Mouse (Mus musculus) forebrain, embryonic 10.5 days (tissue): Measurements from ENCODE around the gene Tmem11. TPM values are rescaled to one million over a fixed set of nuclear protein-coding genes. Genes with fewer than 3 reads are reported as not detected.

Experiments
- DNase-seq: peaks from one replicate; pipeline ENCODE4 v3.0.0-alpha.2; 2017; ENCODE audit warnings: low spot score; ENCODE audit errors: extremely low spot score
- H3K27ac ChIP-seq: fragments of 300-500 bp; sonication (generic); 2 replicates; pipeline ENCODE4 v1.5.1; 2016; ENCODE audit warnings: mild to moderate bottlenecking
- H3K27me3 ChIP-seq: fragments of 300-500 bp; sonication (generic); 2 replicates; pipeline ENCODE4 v1.6.1; 2016; ENCODE audit warnings: mild to moderate bottlenecking; ENCODE audit not compliant: poor library complexity, severe bottlenecking
- H3K36me3 ChIP-seq: fragments of 300-500 bp; sonication (generic); replicated peaks from 2 replicates; pipeline ENCODE4 v1.6.1; 2016; ENCODE audit warnings: mild to moderate bottlenecking, moderate library complexity
- H3K4me1 ChIP-seq: fragments of 300-500 bp; sonication (generic); 2 replicates; pipeline ENCODE4 v1.6.1; 2016
- H3K4me3 ChIP-seq: fragments of 300-500 bp; sonication (generic); 2 replicates; pipeline ENCODE4 v1.5.1; 2016; ENCODE audit warnings: mild to moderate bottlenecking, moderate library complexity
- H3K9me3 ChIP-seq: fragments of 300-500 bp; sonication (generic); 2 replicates; pipeline ENCODE4 v1.6.1; 2016; ENCODE audit warnings: mild to moderate bottlenecking, moderate library complexity
- whole genome bisulfite sequencing: fragments of 180-500 bp; shearing (Covaris S2); methylation state at CpG from one replicate; pipeline ENCODE4 v1.1.7; 2016; 5-methylcytosine and 5-hydroxymethylcytosine counted together
- polyA plus RNA-seq: library from polyadenylated mRNA; unstranded; fragments of >200 nt; fragmentation: Nextera tagmentation; extraction: Ambion mirVana; gene quantifications from 2 replicates; pipeline ENCODE4 v1.2.1, GENCODE M21; 2016

The Tmem11 gene
- polyA plus RNA-seq, 1 experiment from 2014 or later, result 76.2 TPM

DNA sequence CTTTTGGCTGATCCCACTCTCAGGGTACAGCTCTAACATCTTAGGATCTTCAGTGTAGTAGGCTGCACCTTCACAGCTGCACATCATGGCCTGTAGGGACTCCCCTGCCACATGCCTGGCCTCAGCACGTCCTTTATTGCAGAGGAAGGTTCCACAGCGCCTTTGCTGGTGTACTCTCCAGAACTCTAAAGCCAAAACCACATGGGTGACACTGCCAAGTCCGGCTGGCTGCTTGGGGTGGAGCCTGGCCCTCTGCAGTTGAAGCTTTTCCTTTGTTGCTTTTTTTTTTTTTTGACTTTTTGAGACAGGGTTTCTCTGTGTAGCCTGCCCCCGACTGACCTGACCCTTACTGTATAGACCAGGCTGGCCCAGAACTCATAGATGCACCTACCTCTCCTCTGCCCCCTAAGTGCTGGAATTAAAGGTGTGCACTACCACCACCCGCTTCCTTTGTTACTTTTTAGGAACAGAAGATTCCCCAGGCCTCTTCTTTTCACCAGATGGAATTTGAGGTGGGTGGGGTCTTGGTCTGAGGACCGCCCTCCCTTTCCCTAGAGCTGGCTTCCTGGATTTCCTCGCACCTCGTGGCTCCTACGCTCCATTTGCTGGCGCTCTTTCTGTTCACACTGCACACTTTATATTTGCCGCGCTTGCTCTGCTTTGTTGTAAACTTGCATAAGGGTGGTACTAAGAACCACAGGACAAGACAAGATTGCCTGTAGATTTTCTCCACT is 37.4 kb downstream of the Tmem11 start:
- Histone ChIP-seq H3K4me3 (no peak overlapping the region), H3K4me1 (0 out of 2 replicates have a peak, but pooled peaks cover 8% of the 10 kb centered on the region), H3K9me3 (no peaks in the 10 kb centered on the region), H3K27ac (no peak overlapping the region), H3K36me3 (peaks cover 33% of the 10 kb centered on the region), H3K27me3 (no peaks in the 10 kb centered on the region)
- WGBS, result 84% methylated on average over 12 of the region's 12 CpGs
- no peak for DNase-seq

DNA sequence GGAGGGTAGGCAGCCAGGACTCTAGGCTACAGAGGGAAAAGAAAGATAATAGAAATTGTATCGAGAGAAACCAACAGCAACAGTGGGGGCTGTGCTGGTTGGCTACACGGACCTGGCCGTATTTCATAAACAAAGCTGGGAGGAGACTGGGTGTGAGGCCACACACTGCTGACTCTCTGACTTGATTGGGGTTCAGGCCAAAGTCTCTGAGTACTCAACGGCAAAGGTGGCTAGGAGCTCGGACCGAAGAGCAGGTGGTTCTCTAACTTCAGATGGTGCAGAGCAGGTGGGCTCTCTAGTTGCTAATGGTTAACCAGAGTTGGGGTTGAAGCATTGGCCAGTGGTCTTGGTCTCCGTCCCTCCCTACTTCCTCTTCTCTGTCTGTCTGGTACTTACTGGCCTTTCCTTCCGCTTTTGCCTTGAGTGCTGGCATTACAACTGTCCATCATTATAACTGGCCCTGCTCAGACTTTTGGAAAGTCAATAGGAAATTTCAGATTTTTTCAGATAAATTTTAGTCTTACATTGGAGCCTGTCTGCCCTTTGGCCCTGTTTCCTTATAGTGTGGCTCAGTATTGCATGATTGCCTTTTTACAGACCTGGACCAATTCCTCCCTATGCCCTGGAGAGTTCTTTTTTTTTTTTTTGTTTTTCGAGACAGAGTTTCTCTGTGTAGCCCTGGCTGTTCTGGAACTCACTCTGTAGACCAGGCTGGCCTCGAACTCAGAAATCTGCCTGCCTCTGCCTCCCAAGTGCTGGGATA is 41.2 kb downstream of the Tmem11 start:
- H3K27ac ChIP-seq, result no peak overlapping the region
- H3K4me3 ChIP-seq, result no peak overlapping the region
- H3K27me3 ChIP-seq, result no peaks in the 10 kb centered on the region
- WGBS, result 95% methylated on average over 10 of the region's 10 CpGs
- no peaks in the 10 kb centered on the region for H3K9me3 ChIP-seq
- peaks cover 11% of the 10 kb centered on the region for H3K36me3 ChIP-seq
- H3K4me1 ChIP-seq, result 0 out of 2 replicates have a peak, but pooled peaks cover 7% of the 10 kb centered on the region
- no peak for DNase-seq

DNA sequence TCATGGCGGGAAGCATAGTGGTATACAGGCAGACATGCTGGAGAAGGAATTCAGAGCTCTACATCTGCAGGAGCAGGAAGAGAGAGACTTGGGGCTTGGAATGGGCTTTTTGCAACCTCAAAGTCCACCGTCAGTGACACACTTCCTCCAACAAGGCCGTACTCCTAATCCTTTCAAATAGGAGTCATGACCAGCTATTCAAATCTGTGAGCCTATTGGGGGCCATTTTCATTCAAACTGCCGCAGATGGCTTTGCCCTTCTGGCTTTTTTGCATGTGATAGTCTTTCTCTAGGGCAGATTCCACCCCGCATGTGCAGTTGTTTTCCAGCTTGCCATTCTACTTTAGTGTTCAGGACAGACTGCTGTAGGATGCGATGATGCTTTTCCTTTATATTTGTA is 42.2 kb downstream of the Tmem11 start:
- WGBS, result 93% methylated on average over 6 of the region's 6 CpGs
- no peak for DNase-seq

DNA sequence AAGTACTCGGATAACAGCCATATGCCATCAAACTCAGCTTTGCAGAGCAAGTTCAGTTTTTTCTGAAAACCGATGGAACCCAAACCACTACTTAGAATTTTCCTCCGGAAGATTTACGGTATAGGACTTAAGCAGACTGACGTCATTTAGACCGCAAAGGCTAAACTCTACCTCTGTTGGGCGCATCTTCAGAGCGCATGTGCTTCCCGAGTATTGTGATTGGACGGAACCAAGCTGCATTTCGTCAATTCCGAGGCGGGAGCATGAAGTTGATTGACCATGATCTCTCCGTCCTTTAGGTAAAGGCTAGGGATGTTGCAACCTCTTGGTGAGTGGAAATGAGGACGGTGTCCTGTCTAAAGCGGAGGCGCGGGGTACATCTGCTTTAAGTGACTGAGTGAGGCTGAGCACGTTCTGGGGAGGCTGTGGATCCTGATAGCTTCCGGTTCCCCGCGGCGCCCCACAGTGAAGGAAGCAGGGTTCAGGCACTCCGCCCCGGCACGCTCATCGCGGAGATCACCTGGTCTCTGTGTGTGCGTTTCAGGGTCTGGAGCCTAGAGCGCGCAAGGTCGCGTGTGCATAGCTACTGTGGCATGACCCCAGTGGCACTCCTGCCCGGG is 48.5 kb downstream of the Tmem11 start, which contains the start of gene Dhrs7b:
TSS of gene Dhrs7b (plus strand) at position 199 of the 620 bp plus-strand sequence.
- Histone ChIP-seq H3K4me1 (peaks cover 8% of the 10 kb centered on the region), H3K27ac (peak within 1 kb of the TSS; percentile 90), H3K27me3 (no peaks in the 10 kb centered on the region), H3K9me3 (no peaks in the 10 kb centered on the region), H3K36me3 (no peaks in the 10 kb centered on the region; the same call in 1 of the 2 replicates), H3K4me3 (peak within 1 kb of the TSS; percentile 72)
- peak; percentile 81 for DNase-seq
- WGBS, result under 1% methylated on average over 34 of the region's 34 CpGs

More for the DNA sequence above, 42.2 kb downstream of the Tmem11 start:
- Histone ChIP-seq H3K27ac (no peak overlapping the region), H3K9me3 (no peaks in the 10 kb centered on the region), H3K27me3 (no peaks in the 10 kb centered on the region), H3K4me3 (no peak overlapping the region), H3K4me1 (0 out of 2 replicates have a peak, but pooled peaks cover 3% of the 10 kb centered on the region), H3K36me3 (peaks cover 11% of the 10 kb centered on the region)

DNA sequence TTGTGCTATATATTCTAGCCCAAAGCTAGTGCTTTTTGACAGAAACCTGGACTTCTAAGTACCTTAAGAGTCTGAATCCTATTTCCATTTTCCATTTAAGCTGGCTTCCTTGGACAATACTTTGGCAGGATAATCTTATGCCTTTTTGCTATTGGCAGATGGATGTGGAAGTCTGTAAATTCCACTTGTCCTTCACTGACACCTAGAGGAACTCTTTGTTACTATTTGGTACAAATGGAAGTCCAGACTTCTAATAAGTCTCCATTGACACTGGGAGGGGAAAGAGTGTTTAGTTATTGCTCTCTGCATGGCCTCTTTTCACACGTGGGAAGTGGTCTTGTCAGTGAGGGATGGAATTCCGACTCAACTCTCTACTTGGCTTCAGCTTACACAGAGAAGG is 50.2 kb downstream of the Tmem11 start:
- H3K27me3 ChIP-seq, result no peaks in the 10 kb centered on the region
- no peak overlapping the region for H3K27ac ChIP-seq
- no peaks in the 10 kb centered on the region for H3K36me3 ChIP-seq
- DNase-seq, result no peak
- WGBS, result 43% methylated on average over 2 of the region's 2 CpGs
- no peak overlapping the region for H3K4me3 ChIP-seq
- H3K4me1 ChIP-seq, result peaks cover 8% of the 10 kb centered on the region
- no peaks in the 10 kb centered on the region for H3K9me3 ChIP-seq

DNA sequence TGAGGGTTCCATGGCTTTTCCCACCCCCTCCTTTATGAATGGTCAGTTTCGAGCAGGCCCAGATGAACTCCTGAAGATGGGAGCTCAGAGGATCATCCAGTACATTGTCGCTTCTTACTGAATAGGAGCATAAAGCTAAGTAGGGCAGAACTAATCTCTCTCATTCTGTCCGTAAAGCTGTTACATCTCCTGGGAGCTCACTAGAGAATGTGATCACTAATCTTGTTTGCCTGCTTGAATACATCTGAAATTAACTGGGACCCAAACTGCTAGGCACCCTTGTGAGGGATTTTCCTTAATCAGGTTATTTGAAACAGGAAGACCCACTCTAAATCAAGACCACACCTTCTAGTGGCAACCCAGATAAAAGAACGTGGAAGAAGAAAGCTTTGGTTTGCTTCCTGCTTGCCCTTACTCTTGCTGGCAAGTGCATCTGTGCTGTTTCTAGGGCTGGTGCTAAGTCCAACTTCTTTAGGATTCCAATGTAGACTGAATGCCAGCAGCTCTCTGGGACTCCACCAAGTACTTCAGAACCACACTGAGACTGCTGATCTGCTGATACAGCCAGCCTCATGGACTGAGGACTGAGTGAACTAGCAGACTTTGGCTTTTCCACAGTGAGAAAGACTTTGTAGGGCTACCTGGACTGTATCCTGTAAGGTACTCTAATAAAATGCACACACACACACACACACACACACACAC is 51.7 kb downstream of the Tmem11 start:
- Histone ChIP-seq H3K4me1 (peaks cover 8% of the 10 kb centered on the region), H3K36me3 (no peaks in the 10 kb centered on the region), H3K9me3 (no peaks in the 10 kb centered on the region), H3K27me3 (no peaks in the 10 kb centered on the region), H3K4me3 (no peak overlapping the region), H3K27ac (no peak overlapping the region)
- WGBS, result 31% methylated on average over 4 of the region's 4 CpGs
- no peak for DNase-seq

DNA sequence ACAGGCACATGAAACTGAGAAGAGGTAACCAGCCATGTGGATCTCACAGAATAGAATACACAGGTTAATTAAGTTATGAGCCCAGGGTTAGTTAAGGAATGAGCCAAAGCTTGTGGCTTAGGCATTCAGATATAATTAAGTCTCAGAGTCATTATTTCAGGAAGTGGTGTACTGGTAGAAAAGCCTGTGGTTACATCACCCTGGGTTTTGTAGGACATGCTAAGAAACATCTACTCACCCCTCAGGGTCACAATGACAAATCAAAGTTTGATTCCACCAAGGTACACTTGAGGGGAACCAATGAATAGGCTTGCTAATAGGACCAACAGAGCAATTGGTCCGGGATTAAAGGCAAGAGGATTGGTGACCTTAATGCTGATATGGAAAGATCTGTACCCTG is 52.4 kb downstream of the Tmem11 start:
- no peak overlapping the region for H3K27ac ChIP-seq
- no peak for DNase-seq

DNA sequence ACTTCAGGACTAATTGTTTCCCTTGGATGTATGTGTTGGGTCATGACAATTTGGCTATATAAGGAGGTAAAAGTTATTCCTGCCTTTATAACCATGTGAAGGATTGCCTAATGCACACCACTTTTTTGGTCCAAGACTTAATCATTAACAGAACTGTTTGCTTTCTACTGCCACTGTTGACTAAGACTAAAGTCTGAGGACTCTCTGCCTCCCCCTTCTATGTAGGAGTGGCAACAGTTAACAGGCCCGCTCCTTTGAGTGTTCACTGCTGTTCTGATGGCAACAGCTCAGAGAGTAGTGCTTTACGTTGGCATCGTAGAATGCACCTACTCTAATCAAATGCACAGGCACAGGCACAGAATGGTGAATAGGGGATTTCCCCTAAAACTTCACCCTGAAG is 53.9 kb downstream of the Tmem11 start:
- H3K27me3 ChIP-seq, result no peaks in the 10 kb centered on the region
- H3K9me3 ChIP-seq, result no peaks in the 10 kb centered on the region
- H3K4me1 ChIP-seq, result no peaks in the 10 kb centered on the region
- 88% methylated on average over 3 of the region's 3 CpGs for WGBS
- no peak overlapping the region for H3K4me3 ChIP-seq
- no peaks in the 10 kb centered on the region for H3K36me3 ChIP-seq
- H3K27ac ChIP-seq, result no peak overlapping the region
- DNase-seq, result no peak

More for the DNA sequence above, 52.4 kb downstream of the Tmem11 start:
- Histone ChIP-seq H3K27me3 (no peaks in the 10 kb centered on the region), H3K4me1 (peaks cover 8% of the 10 kb centered on the region), H3K9me3 (no peaks in the 10 kb centered on the region), H3K36me3 (no peaks in the 10 kb centered on the region), H3K4me3 (no peak overlapping the region)
- WGBS, result 38% methylated on average over 1 of the region's 1 CpGs

DNA sequence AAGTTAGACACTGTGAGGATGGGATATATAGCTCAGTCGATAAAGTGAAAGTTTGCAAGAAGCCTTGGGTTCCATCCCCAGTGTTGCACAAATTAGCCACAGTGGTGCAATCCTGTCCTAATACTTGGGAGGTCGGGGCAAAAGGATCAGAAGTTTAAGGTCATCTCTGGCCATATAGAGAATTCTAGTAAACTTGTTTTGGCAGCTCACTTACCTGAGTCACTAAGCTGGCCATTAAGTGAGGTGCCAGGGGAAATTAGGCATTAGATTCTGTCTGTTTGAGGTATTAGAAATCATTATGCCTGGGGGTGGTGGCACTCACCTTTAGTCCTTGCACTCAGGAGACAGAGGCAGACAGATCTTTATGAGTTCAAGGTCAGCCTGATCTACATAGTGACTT is 55.3 kb downstream of the Tmem11 start:
- Histone ChIP-seq H3K27ac (no peak overlapping the region), H3K9me3 (no peaks in the 10 kb centered on the region), H3K4me3 (no peak overlapping the region), H3K36me3 (no peaks in the 10 kb centered on the region), H3K4me1 (no peaks in the 10 kb centered on the region), H3K27me3 (no peaks in the 10 kb centered on the region)
- no peak for DNase-seq
- WGBS, result 79% methylated on average over 2 of the region's 2 CpGs

DNA sequence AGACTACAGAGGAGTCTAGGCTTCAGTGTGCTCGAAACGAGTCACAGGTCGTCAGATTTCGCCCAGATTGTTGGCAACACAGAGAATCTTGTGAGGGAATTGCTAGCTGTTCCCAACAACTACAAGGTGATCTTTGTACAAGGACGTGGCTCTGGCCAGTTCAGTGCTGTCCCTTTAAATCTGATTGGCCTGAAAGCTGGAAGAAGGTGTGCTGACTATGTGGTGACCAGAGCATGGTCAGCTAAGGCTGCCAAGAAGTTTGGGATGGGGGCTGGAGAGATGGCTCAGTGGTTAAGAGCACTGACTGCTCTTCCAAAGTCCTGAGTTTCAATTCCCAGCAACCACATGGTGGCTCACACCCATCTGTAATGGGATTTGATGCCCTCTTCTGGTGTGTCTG is 62.7 kb downstream of the Tmem11 start:
- H3K27me3 ChIP-seq, result no peaks in the 10 kb centered on the region
- no peak for DNase-seq
- H3K36me3 ChIP-seq, result no peaks in the 10 kb centered on the region
- no peak overlapping the region for H3K4me3 ChIP-seq
- H3K9me3 ChIP-seq, result no peaks in the 10 kb centered on the region; the same call in 1 of the 2 replicates
- H3K4me1 ChIP-seq, result no peaks in the 10 kb centered on the region
- 70% methylated on average over 5 of the region's 5 CpGs for WGBS
- H3K27ac ChIP-seq, result no peak overlapping the region
